Mouse (Mus musculus) ES-E14 (cell line): ENCODE measurements around the gene Gm21970.

Experiments
- CHD2 ChIP-seq: IDR thresholded peaks from 2 replicates; pipeline ENCODE4 v1.6.1; 2014; ENCODE audit warnings: mild to moderate bottlenecking, low read depth, low read length, inconsistent platforms
- HCFC1 ChIP-seq: IDR thresholded peaks from 2 replicates; pipeline ENCODE4 v1.6.1; 2012; ENCODE audit warnings: low read length, inconsistent platforms, borderline replicate concordance; ENCODE audit not compliant: insufficient read depth
- MAFK ChIP-seq: IDR thresholded peaks from 2 replicates; pipeline ENCODE4 v1.6.1; 2014; ENCODE audit warnings: mild to moderate bottlenecking, low read depth, low read length, inconsistent platforms; ENCODE audit not compliant: insufficient read depth
- ZC3H11A ChIP-seq: IDR thresholded peaks from 2 replicates; pipeline ENCODE4 v1.6.1; 2012; ENCODE audit warnings: low read depth, mild to moderate bottlenecking, inconsistent platforms, low read length, borderline replicate concordance

DNA sequence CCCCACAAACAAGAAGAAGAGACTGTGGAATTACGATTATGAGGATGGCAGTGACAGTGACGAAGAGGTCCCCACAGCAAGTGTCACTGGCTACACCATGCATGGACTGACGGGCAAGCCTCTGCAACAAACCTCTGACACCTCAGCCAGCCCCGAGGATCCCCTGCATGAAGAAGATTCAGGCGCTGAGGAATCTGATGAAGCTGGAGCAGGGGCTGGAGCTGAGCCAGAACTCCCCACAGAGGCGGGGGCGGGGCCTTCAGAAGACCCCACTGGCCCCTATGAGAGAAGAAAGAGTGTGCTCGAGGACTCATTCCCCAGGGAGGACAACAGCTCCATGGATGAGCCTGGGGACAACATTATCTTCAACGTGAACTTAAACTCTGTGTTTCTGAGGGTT is 12.3 kb downstream of the Gm21970 start:
- no peak for TF ChIP-seq HCFC1
- TF ChIP-seq ZC3H11A = no peak
- no peak for TF ChIP-seq CHD2
- TF ChIP-seq MAFK = no peak
